Mouse (Mus musculus) c-Kit-positive CD71-negative TER-119-negative erythroid progenitor cells, embryonic 14.5 days (primary cell): ENCODE measurements around the gene Pgs1.

Experiments used
- DNase-seq: peaks from one replicate; pipeline ENCODE4 v3.0.0-alpha.2; 2013; ENCODE audit warnings: low read depth

Pgs1 gene

DNA sequence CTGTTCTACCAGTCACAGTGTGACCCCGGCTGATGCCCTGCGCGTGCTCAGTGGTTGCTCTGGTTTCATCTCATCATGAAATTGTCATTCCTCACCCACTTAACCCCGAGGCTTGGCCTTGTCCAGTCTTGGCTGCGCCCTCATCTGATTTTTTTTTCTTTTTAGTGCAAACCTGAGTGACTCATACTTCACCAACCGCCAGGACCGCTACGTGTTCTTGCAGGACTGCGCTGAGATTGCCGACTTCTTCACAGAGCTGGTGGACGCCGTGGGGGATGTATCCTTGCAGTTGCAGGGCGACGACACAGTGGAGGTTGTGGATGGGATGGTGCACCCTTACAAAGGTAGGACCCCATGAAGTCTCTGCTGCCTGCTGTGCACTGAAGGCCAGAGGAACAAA lies 17.1 kb downstream of the Pgs1 start:
- no peak for DNase-seq

DNA sequence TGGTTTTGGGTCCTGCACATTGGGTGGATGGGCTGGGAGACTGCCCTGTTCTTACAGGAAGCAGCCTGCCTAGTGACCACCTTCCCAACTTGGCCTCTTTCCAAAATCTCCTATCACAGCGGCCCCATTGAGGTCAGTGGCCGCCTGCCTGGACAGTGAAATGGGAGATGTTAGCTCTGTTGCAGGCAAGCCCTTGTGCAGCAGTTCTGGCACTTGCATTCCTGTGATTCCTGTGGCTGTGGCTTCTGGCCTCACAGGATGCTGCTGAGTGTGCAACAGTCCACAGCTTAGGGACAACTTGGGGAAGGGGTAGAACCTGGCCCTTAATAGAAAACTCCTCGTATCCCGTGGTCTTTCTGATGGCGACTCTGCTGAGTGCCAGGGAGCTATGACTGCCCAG lies 17.6 kb downstream of the Pgs1 start:
- DNase-seq: no peak

DNA sequence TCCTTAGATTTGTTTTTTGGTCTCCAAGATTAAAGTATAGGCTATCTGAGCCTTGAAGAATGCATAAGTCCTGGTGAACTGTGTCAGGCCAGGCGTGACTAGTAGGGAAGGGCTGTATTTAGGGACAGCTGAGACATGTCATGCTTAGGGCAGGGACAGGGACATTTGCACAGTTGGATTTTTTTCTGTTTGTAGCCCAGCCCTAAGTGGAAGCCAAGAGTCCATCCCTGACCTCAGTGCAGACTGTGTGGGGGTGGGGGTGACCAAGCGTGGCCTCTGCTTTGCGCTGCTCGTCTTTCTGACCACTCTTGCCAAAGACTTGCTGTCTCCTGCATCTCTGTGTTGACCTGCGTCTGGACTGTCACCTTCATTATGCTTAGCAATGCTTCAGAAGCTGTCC lies 18.1 kb downstream of the Pgs1 start:
- DNase-seq: no peak

DNA sequence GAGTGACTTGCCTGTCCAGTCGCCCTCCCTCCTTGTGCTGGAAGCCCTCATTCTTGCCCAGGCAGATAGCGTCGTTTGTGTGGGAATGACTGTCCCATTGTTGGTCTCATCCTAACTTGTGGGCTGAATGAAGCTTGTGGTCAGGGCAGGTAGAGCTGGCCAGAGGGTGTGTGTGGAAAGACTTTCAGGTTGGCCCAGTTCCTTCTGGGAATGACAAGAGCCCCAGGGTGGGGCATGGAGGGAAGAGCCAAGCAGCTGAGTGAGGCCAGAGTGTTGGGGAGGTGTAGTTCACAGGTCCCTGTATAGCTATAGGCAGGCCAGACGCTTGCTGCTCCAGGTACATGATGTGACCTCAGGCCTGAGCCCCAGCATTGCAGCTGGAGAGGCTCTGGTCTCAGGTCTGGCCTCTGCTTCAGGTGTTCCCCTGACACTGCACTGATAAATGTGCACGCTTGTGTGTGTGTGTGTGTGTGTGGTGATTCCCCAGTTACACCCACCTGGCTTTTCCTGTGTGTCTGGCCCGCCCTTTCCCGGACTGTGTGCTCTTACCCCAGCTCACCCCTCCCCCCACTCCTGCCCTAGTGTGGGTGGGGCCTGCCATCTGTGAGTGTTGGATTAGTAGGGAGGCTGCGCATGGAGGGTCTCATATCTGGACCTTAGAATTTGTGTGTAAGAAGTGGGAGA lies 21.5 kb downstream of the Pgs1 start:
- DNase-seq: no peak

DNA sequence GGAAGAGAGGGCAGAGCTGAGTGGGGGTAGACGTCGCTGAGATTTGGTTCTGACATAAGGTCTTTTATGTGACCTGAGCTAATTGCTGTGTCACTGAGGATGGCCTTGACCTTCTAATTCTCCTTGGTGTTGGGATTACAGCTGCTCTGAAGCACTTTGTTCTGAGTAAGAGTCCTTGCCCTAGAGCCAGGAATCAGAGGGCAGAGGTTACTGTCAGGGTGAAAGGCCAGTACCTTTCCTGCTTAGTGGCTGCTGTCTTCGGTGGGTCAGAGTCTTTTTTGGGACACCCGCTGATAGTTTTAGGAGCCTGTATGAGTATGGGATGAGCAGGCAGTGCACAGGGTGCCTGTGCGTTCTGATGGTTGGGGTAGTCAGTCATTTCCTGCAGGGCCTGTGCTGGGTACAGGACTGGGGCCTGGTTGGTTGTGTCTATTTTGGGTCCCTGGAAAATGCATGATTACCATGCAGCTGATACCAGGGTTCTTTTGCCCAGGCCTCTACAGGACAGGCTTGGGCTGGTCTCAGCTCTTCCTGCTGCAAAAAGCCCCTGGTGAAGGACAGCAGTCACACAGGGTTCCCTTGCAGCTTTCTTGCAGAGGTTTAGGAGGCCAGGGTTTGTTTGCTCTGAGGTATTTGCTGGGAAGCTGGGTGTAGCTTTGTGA lies 22.2 kb downstream of the Pgs1 start:
- DNase-seq: no peak

DNA sequence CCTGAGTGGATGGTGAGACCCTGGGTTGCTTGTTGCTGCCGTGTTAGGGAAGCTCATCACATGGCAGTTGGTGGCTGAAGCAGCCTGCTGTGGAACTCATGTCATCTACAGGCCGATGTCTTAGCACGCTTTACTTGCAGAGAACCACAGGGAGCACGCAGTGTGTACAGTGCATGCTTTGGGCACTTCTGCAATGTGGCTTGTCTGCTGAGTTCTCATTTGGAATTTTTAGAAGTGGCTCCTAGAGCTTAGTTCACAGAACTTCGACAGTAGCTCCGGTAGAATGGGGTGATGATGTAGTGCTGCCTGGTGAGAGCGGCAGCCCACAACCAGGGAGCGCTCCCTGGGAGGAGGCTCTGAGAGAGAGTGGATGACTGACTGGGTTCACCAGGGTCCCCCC lies 22.8 kb downstream of the Pgs1 start:
- DNase-seq: no peak

DNA sequence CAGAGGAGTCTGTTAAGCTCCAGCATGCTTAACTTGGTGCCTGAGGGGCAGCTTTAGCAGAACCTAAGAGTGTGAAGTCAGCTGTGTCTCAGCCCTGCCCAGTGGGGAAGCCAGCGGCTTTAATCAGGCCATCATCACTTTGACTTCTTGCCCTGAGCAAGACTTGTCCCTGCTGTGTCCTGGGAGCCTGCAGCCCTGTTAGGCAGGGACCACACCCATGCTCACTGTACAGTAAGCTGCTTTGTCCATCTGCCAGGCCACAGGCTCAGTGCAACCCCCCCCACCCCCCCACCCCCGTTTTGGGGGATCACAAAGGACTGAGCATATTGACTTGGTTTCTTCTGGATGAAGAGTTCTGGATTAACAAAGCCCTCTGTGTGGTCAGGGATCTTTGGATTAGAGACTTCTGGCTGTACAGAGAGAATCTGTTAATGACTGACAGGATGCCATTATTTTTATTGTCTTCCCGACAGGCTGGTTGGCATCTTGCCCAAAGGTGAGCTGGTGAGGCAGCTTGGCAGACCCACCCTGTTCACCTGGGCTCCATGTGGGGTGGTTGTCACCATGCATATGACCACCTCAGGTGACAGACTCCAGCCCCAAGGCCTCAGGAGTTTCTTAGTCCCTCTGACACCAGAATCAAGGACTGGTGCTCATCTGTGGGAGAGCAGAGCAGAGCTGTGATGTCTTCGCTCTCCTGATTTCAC lies 23.9 kb downstream of the Pgs1 start:
- no peak for DNase-seq

DNA sequence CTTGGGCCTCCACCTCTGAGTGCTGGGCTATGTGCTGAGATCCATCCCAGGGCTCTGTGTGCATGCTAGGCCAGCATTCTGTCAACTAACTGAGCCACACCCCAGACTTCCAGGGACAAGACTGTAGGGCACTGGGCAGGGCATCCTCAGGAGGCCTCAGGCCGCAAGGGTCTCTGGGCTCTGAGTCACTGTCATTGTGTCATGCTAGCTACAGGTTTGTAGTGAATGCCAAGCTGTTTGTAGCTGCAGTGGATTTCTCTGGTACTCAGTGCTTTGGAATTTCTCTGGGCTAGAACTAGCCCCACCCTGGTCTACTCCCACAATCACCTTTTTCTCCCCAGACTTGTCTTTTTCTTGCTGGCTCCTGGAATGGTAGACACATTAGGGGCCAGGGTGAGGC lies 26.5 kb downstream of the Pgs1 start:
- no peak for DNase-seq

DNA sequence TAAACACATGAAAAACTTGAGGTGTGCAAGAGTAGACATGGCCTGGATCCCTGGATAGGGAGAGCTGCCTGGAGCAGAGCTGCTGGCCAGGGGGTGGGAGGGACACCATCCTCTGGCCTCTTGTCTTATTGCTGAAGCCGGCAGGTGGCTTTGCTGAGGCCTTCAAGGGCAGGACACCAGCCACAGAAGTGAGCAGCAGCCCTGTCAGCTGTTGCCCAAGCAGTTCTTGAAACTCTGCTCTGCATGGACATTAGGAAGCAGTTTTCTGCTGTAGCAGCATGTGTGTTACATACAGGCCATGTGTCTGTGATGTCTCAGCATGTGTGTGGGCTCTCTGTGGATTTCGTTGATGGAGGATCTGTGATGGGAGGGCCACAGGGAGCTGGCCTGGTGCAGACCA lies 27.2 kb downstream of the Pgs1 start:
- DNase-seq: no peak

DNA sequence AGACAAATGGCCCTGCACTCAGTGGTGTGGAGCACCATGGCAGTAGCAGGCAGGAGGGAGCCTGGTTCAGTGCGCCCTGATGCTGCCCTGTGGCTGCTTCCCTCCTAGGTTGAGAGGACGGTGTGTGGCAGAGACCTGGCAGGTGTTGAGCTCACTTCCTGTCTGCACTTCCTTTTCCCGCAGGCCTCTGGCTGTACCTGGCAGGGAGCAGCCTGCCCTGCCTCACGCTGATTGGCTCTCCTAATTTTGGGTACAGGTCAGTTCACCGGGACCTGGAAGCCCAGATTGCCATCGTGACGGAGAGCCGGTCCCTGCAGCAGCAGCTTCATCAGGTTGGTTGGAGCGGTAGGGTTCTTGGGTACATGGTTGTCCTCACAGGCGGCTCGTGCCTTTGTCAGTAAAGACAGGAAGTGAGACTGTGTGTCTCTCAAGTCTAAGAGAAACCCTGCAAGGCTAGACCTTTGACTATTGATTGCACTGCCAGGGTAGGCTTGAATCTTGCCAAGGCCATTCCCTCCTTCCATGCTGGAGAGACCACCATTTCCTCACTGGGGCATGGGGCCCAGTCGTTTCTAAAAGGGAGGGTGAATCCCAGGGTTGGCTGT lies 28.4 kb downstream of the Pgs1 start:
- no peak for DNase-seq

DNA sequence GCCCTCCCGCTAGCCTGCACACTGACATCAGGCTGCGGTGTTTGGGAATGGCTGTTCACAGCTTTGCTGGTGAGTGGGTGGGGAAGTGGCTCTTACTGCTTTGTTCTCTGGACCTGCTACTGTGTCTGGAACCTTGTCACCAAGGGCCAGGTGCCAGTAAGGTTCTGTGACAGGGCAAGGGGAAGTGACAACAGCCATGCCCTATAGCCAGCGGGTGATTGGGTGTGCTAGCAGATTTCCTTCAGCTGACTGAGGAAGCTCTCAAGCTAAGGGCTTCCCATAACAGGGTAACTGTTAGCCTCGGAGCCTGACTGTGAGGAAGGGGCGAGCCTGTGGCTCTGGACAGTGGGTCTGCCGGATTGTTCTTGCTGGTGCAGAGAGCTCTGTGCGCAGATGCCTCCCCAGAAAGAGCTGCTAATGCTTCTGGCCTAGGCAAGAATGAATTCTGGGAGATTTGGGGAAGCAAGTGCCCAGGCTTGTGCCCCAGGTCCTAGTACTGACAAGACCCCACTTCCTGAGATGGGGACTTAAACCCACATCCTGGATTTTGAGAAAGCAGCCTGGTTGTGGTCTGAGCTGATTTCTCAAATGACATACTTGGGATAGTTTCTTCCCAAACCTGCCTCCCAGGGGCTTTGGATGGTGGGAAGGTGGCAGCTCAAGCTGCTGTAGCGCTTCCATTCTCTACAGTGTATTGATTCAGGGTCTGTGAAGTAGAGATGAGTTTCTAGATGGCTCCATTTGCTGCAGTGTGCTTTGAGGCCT lies 29.5 kb downstream of the Pgs1 start:
- no peak for DNase-seq

DNA sequence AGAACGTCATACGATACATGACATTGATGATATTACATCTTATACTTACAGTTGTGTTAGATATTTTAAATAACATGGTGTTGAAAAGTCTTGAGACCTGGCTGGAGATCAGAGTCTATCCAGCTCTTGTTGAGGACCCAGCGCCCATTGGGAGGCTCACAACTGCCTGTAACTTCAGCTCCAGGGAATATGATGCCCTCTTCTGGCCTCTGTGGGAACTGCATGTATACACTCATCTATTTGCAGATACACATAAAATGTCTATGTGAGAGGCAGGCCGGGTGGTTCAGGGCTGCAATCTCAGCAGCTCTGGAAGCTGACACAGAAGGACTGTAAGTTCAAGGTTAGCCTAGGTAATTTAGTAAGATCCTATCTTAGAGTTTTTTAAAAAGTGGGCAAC lies 32.2 kb downstream of the Pgs1 start:
- DNase-seq: no peak

DNA sequence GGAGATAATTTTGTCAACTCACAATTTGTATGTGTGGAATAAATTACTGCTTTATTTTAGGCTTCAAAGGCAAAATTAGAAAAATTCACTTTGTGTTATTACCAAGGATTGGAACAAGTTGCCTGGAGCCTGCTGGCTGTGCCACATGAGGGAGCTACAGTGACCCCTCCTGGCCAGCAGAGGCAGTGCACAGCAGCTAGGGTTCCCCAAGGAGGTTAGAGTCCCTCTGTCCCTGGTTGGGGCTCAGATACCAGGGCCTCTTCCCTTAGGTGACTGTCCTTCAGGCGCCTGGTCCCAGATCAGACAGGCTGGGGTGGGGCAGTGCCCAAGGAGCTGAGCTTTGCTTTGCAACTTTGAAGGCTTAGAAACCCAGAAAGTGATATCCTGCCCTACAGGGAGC lies 35.7 kb downstream of the Pgs1 start:
- peak; percentile 58 for DNase-seq

DNA sequence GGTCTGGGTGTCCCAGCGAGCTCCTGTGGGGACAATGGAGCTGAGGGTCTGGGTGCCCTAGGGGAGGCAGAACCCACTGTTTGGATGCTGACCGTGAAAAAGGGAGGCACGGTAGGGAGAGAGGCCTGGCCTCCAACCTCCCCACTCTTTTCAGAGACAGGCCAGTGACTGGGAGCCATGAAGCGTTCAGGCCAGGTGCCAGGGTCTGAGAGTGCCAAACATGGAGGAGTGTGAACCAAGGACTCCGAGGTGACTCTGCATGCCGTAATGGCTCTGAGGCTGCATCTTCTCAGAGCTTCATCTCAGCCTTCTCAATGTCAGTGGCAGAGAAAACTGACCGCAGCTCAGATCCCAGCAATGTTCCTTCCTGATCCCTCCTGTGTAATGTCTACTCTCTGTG lies 37.4 kb downstream of the Pgs1 start:
- DNase-seq: no peak

DNA sequence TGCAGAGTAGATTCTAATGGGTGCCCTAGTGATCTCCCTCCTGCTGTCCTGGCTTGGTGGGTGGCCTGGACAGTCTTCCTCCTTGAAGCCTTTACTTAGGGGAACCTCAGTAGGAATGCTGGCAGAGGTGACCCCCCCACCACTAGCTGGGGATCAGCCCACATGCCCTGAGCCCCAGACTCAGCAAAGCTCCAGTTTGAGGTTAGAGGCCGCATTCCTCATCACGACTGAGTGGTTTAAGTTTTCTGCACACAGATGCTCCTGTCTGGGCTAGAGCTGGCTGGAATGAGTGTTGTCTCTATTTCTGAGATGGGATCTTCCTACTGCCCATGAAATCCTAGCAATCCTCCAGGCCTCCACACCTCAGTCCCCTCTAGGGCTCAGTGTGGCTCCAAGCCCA lies 38.0 kb downstream of the Pgs1 start:
- no peak for DNase-seq

DNA sequence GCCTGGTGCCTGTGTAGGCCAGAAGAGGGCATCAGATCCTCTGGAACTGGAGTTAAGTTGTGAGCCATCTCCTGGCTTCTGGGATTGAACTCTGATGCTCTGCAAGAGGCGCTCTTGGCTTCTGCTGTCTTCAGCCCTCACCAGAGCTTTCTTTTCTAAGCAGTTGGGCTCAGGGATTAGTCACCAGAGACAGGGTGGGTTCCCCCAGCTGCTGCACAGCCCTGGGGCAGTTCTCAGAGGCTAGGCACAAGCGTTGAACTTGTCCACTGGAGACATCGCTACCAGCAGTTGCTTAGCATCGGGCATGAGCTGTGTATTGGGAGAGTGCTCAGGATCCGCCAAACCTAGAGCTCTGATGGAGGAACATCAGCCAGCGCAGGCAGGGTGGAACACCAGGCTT lies 43.1 kb downstream of the Pgs1 start:
- no peak for DNase-seq

DNA sequence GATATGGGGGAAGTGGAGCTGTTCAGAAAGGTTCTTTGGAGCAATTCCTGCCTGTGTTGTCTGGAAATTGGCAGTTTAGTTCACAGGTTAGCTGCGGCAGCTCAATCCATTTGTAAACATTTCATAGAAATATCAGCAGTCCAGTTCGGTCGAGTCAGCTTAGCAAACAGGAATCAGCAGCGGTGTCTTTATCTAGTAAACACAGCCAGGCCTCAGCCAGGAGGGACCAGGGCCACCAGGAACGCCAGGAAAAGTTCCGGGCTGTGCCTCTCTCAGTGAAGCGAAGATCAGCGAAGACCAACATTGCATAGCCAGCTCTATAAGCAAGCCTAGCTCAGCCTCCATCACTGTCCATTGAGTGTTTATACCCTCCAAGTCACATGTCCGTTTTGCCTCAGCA lies 45.0 kb downstream of the Pgs1 start:
- no peak for DNase-seq

DNA sequence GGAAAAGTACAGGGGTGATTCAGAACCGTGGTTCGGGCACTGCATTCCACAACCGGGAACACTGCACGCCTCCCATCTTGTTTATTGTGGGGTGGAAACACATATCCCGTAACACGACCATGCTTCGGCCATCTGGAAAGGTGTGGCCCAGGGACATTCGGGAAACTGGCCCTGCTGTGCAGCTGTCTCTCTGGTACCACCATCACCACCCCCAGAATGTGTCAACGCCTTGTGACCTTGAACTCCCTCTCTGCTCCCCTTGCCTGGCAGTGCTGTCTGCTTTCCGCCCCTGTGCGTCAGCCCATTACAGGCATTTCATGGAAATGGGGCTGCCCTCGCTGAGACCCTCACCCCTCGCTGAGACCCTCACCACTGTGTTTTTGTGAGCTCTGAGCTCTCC lies 48.3 kb downstream of the Pgs1 start:
- DNase-seq: no peak

DNA sequence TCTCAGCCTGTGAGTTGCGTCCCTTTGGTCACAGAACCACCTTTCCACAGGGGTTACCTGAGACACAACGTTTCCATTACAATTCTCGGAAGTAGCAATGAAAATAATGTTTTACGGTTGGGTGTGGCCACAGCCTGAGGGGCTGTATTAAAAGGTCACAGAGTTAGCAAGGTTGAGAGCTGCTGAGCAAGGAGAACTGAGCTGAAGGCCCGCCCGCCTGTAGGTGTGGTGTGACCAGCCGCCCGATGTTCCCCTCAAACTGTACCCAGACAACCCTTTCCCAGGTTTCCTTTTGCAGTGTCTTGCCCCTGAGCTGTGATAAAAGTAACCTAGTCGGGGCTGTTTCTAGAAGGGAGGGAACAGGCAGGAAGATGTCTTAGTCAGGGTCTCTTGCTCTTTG lies 49.0 kb downstream of the Pgs1 start:
- DNase-seq: no peak

DNA sequence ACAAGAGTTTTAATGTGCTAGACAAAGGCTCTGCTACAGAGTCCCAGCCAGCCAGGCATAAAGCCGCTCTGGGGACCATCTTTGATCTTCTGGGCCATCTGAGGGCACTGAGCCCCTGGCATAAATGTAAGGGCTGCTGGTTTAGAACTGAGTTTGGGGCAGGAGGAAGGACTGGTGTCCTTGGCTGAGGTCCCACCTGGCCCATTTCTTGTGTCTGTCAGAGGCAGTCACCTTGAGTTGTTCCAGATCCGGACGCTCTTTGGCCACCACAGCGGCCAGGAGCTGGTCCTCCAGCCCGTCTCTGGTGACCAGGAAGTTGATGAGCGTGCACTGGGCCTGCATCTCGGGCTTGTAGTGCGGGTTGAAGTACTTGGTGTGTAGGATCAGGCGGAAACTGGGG lies 56.7 kb downstream of the Pgs1 start:
- no peak for DNase-seq

DNA sequence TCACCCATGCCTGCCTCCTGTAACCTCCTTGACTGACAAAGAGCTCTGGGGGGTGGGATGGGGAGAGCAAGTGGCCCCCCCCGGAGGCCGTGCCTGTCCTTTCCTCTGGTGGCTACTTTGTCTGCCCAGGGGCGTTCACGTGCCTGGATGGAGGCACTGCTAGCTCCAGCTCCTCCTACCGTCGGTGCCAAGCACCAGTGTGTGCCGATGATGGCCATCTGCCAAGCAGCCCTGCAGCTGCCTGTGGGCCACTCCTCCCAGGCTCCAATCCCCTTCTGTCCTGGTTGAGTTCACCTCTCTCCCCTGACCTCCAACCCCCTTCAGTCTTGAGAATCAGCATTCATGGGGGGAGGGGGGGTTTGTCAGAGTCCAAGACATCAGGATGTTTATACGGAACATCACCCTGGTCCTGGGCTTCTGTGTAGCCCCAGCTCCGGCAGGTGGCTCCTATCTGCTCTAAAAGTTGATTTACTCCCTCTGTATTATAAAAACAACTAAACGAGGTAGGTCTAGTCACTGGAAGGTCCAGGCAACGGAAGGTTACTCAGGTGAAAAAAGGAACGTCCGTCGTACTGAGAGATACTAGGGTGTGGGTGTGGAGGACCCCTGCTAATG lies 57.3 kb downstream of the Pgs1 start:
- DNase-seq: no peak

DNA sequence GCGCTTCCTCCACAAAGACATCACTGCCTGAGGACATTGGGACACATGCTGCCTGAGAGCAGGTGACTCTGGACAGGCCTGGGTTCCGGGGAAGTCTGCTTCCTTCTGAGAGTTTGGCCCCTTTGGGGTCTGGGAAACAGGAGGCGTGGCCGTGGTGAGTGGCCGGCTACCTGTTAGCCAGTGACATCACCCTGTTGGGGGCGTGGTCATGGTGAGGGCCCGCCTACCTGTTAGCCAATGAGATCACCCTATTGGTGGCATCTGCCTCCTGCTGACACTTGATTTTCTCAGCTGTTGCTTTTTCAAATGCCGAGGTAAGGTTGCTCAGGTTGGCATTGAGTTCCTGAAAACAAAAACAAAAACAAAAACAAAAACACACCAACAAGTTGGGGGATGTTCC lies 63.5 kb downstream of the Pgs1 start:
- no peak for DNase-seq
